Mouse (Mus musculus): ENCODE measurements around the gene Usp42.

Usp42 gene

GRCm38 (mm10) chr5:143687589-143687988 lies 44.5 kb downstream of the Usp42 start:
- DNase-seq = no peak

DNA sequence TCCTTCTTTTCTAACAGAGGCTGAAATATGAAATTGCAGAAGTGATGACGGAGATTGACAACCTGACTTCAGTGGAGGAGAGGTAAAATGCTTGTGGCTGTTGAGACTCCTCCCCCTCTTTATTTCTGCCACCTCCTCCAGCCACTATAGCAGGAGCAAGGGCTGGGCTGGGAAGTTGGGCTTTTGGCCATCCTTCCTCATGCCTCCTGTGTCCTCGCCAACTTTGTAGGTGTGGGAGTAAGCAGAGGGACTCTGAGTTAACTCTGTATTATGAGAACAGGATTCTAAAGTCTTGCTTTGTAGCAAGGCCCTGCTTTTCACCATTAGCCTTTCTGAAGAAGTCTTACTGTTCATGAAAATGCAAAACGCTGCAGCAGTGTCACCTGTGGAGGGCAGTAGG lies 45.6 kb downstream of the Usp42 start:
- DNase-seq = no peak

DNA sequence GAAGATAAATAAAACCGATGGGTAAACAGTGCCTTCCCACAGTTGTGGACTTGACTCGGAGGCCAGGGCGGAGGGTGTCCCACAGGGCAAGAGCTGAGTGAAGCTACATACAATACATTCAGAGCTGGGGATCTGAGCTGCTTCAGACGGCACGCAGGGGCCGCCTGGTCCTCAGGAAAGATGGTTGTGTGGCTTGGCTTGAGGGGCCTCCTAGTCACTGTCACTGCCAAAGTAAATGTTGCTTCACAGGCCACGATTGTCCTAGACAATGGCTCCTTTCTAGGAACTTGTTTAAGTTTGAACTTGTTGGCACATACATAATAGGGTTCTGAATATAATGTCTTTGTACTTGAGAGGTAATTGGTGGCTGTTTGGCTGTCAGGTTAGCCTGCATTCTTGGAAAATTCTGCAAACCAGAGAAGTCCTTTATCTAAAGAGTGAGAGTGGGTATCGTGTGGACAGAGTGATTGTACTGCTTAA lies 47.1 kb downstream of the Usp42 start:
- no peak for DNase-seq

GRCm38 (mm10) chr5:143683696-143684095 lies 48.4 kb downstream of the Usp42 start:
- DNase-seq = no peak

DNA sequence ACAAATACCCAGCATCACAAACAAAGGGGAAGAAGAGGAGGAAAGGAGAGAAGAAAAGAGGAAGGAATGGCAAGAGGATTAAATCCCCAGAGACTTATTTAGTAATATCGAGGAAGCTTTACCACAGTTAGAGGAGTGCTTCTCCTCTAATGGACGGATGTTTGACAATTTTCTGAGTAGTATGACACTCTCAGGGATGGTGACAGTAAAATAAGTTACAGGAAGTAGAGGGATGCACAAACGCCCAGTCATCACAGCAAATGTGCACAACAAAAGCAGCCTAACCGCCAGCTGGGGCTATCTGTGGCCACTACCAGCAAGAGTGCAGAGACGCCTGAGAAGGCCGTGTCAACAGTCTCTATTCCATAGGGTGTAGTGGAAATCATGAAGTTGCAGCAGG lies 52.4 kb downstream of the Usp42 start:
- DNase-seq = no peak

GRCm38 (mm10) chr5:143678634-143679271 lies 53.3 kb downstream of the Usp42 start:
- DNase-seq = no peak

DNA sequence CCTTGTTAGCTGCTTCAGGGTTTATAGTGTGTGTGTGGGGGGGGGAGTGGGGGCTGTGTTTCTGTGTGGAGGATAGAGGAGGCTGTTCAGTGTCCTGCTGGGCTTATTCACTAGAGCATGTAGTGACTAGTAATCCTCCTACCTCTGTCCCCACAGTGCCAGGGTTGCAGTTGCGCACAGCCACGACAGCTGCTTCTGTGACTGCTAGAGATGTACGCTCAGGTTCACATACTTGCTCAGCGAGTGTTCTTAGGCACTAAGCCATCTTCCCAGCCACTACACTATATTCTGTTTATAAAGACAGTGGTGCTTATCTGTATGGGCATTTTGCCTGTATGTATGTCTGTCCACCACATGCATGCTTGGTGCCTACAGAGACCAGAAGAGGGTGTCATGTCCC lies 54.7 kb downstream of the Usp42 start:
- DNase-seq = no peak

GRCm38 (mm10) chr5:143676218-143676985 lies 55.7 kb downstream of the Usp42 start:
- DNase-seq = no peak

DNA sequence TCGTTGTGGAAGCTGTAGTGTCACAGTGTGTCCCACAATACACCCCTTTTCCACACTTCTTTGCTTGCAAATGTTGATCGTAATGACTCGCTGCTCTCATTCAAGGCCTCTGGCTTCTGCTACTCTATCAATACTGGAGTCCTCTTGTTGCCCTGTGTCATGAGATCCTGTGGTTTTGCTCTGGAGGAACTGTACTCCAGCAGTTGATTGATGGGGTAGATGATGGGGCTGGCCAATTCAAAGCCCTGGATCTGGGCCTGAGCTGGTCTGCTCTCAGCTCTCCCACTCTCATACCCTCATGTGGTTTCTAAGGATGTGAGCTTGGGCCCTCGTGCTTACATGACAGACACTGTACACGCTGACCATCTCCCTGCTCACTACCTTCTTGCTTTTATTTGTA lies 57.5 kb downstream of the Usp42 start:
- DNase-seq = no peak

- DNase-seq = no peak
These were observed 61.2 kb downstream of the Usp42 start for GRCm38 (mm10) chr5:143670740-143671415.

- no peak for DNase-seq
These were observed 62.2 kb downstream of the Usp42 start for GRCm38 (mm10) chr5:143669839-143670238.

DNA sequence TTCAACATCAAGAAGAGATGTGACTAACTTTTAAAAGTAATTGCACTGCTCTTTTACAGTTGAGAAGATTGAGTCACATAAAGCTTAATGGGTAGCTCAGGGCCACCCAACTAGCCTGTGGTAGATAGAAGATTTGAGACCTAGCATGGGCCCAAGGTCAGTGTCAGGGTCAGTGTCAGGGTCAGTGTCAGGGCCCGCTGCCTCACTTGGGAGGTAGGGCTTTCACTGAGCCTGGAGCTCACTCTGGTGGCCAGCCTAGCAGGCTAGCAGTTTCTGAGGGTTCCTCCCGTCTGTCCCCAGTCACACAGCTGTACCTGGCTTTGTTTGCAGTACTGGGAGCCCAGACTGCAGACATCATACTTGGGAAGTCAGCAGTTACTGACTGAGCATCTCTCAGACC lies 62.7 kb downstream of the Usp42 start:
- no peak for DNase-seq

- DNase-seq = no peak
These were observed 63.2 kb downstream of the Usp42 start for GRCm38 (mm10) chr5:143668884-143669283.

- no peak for DNase-seq
These were observed 66.1 kb downstream of the Usp42 start for GRCm38 (mm10) chr5:143666015-143666414.

- DNase-seq = no peak
These were observed 66.5 kb downstream of the Usp42 start for GRCm38 (mm10) chr5:143665561-143665960.

DNA sequence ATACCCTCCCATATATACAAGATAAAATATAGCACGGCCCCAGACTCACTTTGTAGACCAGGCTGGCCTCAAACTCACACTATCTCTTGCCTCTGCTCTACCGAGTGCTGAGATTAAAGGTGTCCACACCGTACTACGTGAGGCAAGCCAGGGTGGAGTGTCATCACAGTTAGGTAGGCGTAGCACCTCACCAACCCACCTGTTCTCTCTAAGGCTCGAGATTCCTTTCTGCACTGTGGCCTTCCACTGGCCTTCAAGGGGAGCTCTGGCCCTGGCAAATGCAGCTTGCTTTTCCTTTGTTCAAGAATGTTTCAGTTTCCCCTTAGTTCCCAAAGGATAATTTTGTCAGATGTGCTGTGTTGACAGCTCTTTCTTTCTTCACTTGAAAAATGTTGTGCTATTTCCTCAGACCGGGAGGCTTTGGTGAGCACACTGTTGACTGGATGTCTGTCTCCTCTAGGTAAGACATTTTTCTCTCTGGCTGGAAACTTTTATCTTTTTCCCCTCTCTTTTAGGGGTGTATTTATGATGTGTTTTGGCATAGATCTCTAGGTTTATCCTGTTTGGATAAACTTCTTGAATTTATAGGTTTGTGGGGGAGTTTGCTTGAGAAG lies 68.9 kb downstream of the Usp42 start:
- DNase-seq = no peak

All from thymus, postnatal 36 days (tissue).